Mouse (Mus musculus): ENCODE measurements around the gene Ambra1.

The Ambra1 gene

GRCm38 (mm10) chr2:91876000-91876805 is 146.3 kb downstream of the Ambra1 start:
- DNase-seq: no peak

GRCm38 (mm10) chr2:91876806-91877140 is 146.8 kb downstream of the Ambra1 start:
- DNase-seq: no peak

- no peak for DNase-seq
Observed at GRCm38 (mm10) chr2:91878387-91879180, 148.7 kb downstream of the Ambra1 start.

- no peak for DNase-seq
Observed at GRCm38 (mm10) chr2:91883961-91884360, 154.0 kb downstream of the Ambra1 start.

- DNase-seq: no peak
Observed at GRCm38 (mm10) chr2:91884616-91885015, 154.7 kb downstream of the Ambra1 start.

- no peak for DNase-seq
Observed at GRCm38 (mm10) chr2:91894716-91895115, 164.8 kb downstream of the Ambra1 start.

- no peak for DNase-seq
Observed at GRCm38 (mm10) chr2:91895401-91895800, 165.5 kb downstream of the Ambra1 start.

GRCm38 (mm10) chr2:91897968-91898367 is 168.0 kb downstream of the Ambra1 start:
- DNase-seq: no peak

GRCm38 (mm10) chr2:91899141-91899540 is 169.2 kb downstream of the Ambra1 start:
- no peak for DNase-seq

GRCm38 (mm10) chr2:91900431-91900830 is 170.5 kb downstream of the Ambra1 start:
- no peak for DNase-seq

GRCm38 (mm10) chr2:91902336-91902735 is 172.4 kb downstream of the Ambra1 start:
- no peak for DNase-seq

- DNase-seq: no peak
Observed at GRCm38 (mm10) chr2:91903171-91903925, 173.4 kb downstream of the Ambra1 start.

- DNase-seq: no peak
Observed at GRCm38 (mm10) chr2:91904618-91905307, 174.8 kb downstream of the Ambra1 start.

GRCm38 (mm10) chr2:91906141-91906540 is 176.2 kb downstream of the Ambra1 start:
- DNase-seq: no peak

GRCm38 (mm10) chr2:91912616-91913015 is 182.7 kb downstream of the Ambra1 start:
- DNase-seq: no peak

GRCm38 (mm10) chr2:91913328-91914110 is 183.6 kb downstream of the Ambra1 start:
- no peak for DNase-seq

- no peak for DNase-seq
Observed at GRCm38 (mm10) chr2:91916346-91916977, 186.5 kb downstream of the Ambra1 start.

GRCm38 (mm10) chr2:91917096-91917495 is 187.2 kb downstream of the Ambra1 start:
- DNase-seq: no peak

GRCm38 (mm10) chr2:91920130-91920529 is 190.2 kb downstream of the Ambra1 start:
- no peak for DNase-seq

GRCm38 (mm10) chr2:91921181-91921789 is 191.4 kb downstream of the Ambra1 start:
- DNase-seq: peak; percentile 92
